Mouse (Mus musculus) left cerebral cortex, postnatal 4 days (tissue): ENCODE measurements around the gene Cmip. TPM values are rescaled to one million over a fixed set of nuclear protein-coding genes. Genes with fewer than 3 reads are reported as not detected.
A peak's percentile ranks its signal among the peaks of the same experiment; 100 is the strongest.

Source experiments
- DNase-seq: peaks from one replicate; pipeline ENCODE4 v3.0.0-alpha.2; 2022
- intact Hi-C: fragments of 180-260 bp; cut with DNase I; formaldehyde crosslinking; loops from one replicate; pipeline ENCODE4 v1.15.1; 2025
- total RNA-seq, 2 experiments: library from RNA; stranded (reverse); gene quantifications; 2 replicates each; pipeline ENCODE4 v1.2.3; 2021

Cmip gene
- total RNA-seq, 2 experiments from 2014 or later = 351 to 377 TPM

- DNase-seq = no peak
- intact Hi-C loops = no loop called here
These were observed 188.6 kb downstream of the Cmip start for GRCm38 (mm10) chr8:117445507-117445906.

GRCm38 (mm10) chr8:117446344-117446997, 189.6 kb downstream of the Cmip start:
- intact Hi-C loops = no loop called here
- DNase-seq = no peak

GRCm38 (mm10) chr8:117451072-117451471, 194.2 kb downstream of the Cmip start:
- no peak for DNase-seq
- intact Hi-C loops = no loop called here

- no peak for DNase-seq
These were observed 197.1 kb downstream of the Cmip start for GRCm38 (mm10) chr8:117453974-117454373.

GRCm38 (mm10) chr8:117454516-117455116, 197.8 kb downstream of the Cmip start:
- DNase-seq = no peak
- intact Hi-C loops = no loop called here

More at GRCm38 (mm10) chr8:117453974-117454373, 197.1 kb downstream of the Cmip start:
- intact Hi-C loops = no loop called here

- DNase-seq = no peak
- intact Hi-C loops = no loop called here
These were observed 198.8 kb downstream of the Cmip start for GRCm38 (mm10) chr8:117455701-117456100.

GRCm38 (mm10) chr8:117458440-117458839, 201.6 kb downstream of the Cmip start:
- DNase-seq = no peak
- intact Hi-C loops = no loop called here

GRCm38 (mm10) chr8:117462701-117463284, 205.9 kb downstream of the Cmip start:
- intact Hi-C loops = no loop called here
- no peak for DNase-seq

GRCm38 (mm10) chr8:117464525-117464924, 207.7 kb downstream of the Cmip start:
- intact Hi-C loops = no loop called here
- no peak for DNase-seq

GRCm38 (mm10) chr8:117465250-117465649, 208.4 kb downstream of the Cmip start:
- intact Hi-C loops = no loop called here
- DNase-seq = peak; percentile 56

GRCm38 (mm10) chr8:117467466-117467865, 210.6 kb downstream of the Cmip start:
- intact Hi-C loops = no loop called here
- no peak for DNase-seq

GRCm38 (mm10) chr8:117469431-117470341, 212.8 kb downstream of the Cmip start:
- intact Hi-C loops = loop anchor here (5.0 to 10.0 kb wide), 2 partner anchors 215 to 247 kb away; partner anchors contain the start of gene Cmip
- DNase-seq = no peak

GRCm38 (mm10) chr8:117470342-117470781, 213.5 kb downstream of the Cmip start:
- DNase-seq = peak; percentile 81
- intact Hi-C loops = loop anchor here (5.0 to 10.0 kb wide), 2 partner anchors 216 to 248 kb away; partner anchors contain the start of gene Cmip

GRCm38 (mm10) chr8:117471174-117471573, 214.3 kb downstream of the Cmip start:
- intact Hi-C loops = loop anchor here (5.0 to 10.0 kb wide), 2 partner anchors 216 to 249 kb away; partner anchors contain the start of gene Cmip

GRCm38 (mm10) chr8:117471655-117472054, 214.8 kb downstream of the Cmip start:
- intact Hi-C loops = loop anchor here (5.0 to 10.0 kb wide), 2 partner anchors 217 to 249 kb away; partner anchors contain the start of gene Cmip

More at GRCm38 (mm10) chr8:117471174-117471573, 214.3 kb downstream of the Cmip start:
- DNase-seq = peak; percentile 80

GRCm38 (mm10) chr8:117472332-117472731, 215.5 kb downstream of the Cmip start:
- intact Hi-C loops = loop anchor here (5.0 to 10.0 kb wide), 2 partner anchors 218 to 250 kb away; partner anchors contain the start of gene Cmip
- no peak for DNase-seq

More at GRCm38 (mm10) chr8:117471655-117472054, 214.8 kb downstream of the Cmip start:
- DNase-seq = no peak

- intact Hi-C loops = loop anchor here (5.0 to 10.0 kb wide), 2 partner anchors 220 to 253 kb away; partner anchors contain the start of gene Cmip
- peak; percentile 94 for DNase-seq
These were observed 218.1 kb downstream of the Cmip start for GRCm38 (mm10) chr8:117474944-117475343.

- no peak for DNase-seq
- intact Hi-C loops = loop anchor here (10.0 kb wide), 1 partner anchor 221 kb away; the partner anchor contains the start of gene Cmip
These were observed 219.0 kb downstream of the Cmip start for GRCm38 (mm10) chr8:117475819-117476218.

GRCm38 (mm10) chr8:117478082-117478481, 221.2 kb downstream of the Cmip start:
- intact Hi-C loops = loop anchor here (10.0 kb wide), 1 partner anchor 223 kb away; the partner anchor contains the start of gene Cmip
- no peak for DNase-seq

- intact Hi-C loops = loop anchor here (5.0 to 10.0 kb wide), 2 partner anchors 87 to 225 kb away; partner anchors contain the start of gene Cmip
- no peak for DNase-seq
These were observed 223.1 kb downstream of the Cmip start for GRCm38 (mm10) chr8:117479996-117480395.
